Mouse (Mus musculus): ENCODE results near the gene Cldn13.

- TF ChIP-seq TAL1 (conservative IDR thresholded peaks at IDR 0.05; ENCODE audit: low read depth, low read length) = no peak
- TF ChIP-seq POLR2AphosphoS5 (IDR thresholded peaks at IDR 0.05; ENCODE audit: insufficient replicate concordance, low read depth, low read length) = no peak
- TF ChIP-seq CTCF (IDR thresholded peaks at IDR 0.05; ENCODE audit: low read depth, low read length) = no peak
- TF ChIP-seq GATA1 (IDR thresholded peaks at IDR 0.05; ENCODE audit: borderline replicate concordance, low read length) = no peak
- TF ChIP-seq GATA2 (IDR thresholded peaks at IDR 0.05; ENCODE audit: borderline replicate concordance, low read depth, low read length) = no peak
These were observed 28.9 kb upstream of the Cldn13 start for GRCm38 (mm10) chr5:134944179-134944578.

Data from G1E (cell line).